Mouse (Mus musculus): ENCODE measurements around the gene Sox11. TPM values are rescaled to one million over a fixed set of nuclear protein-coding genes. Genes with fewer than 3 reads are reported as not detected.
A peak's percentile ranks its signal among the peaks of the same experiment; 100 is the strongest.

Sox11 gene
- polyA plus RNA-seq, 1 experiment = 18.9 TPM

GRCm38 (mm10) chr12:27356571-27356970 lies 14.2 kb upstream of the Sox11 start:
- Histone ChIP-seq H3K4me1 (ENCODE audit: control insufficient read depth, insufficient read depth, low read length) (no peaks in the 10 kb centered on the region), H3K27ac (ENCODE audit: insufficient read depth, low read length) (no peak overlapping the region), H3K4me3 (ENCODE audit: insufficient read depth, low read length) (no peak overlapping the region)
- TF ChIP-seq POLR2A (IDR thresholded peaks at IDR 0.05; ENCODE audit: low read depth, low read length) = no peak
- TF ChIP-seq CTCF (IDR thresholded peaks at IDR 0.05; ENCODE audit: borderline replicate concordance, insufficient read depth, low read length) = no peak

GRCm38 (mm10) chr12:27343606-27344410 lies 1.4 kb upstream of the Sox11 start:
- peak overlapping the region; percentile 53 for H3K4me3 ChIP-seq (ENCODE audit: insufficient read depth, low read length)
- no peak for TF ChIP-seq CTCF (IDR thresholded peaks at IDR 0.05; ENCODE audit: borderline replicate concordance, insufficient read depth, low read length)
- TF ChIP-seq POLR2A (IDR thresholded peaks at IDR 0.05; ENCODE audit: low read depth, low read length) = no peak; the same call in 1 of the 2 replicates
- peak overlapping the region; percentile 53 for H3K27ac ChIP-seq (ENCODE audit: insufficient read depth, low read length)
- no peaks in the 10 kb centered on the region for H3K4me1 ChIP-seq (ENCODE audit: control insufficient read depth, insufficient read depth, low read length)

- H3K27ac ChIP-seq (ENCODE audit: insufficient read depth, low read length) = peak overlapping the region; percentile 53
- peak; percentile 89 for TF ChIP-seq POLR2A (IDR thresholded peaks at IDR 0.05; ENCODE audit: low read depth, low read length)
- peak; percentile 84 for TF ChIP-seq CTCF (IDR thresholded peaks at IDR 0.05; ENCODE audit: borderline replicate concordance, insufficient read depth, low read length)
Observed at GRCm38 (mm10) chr12:27342691-27343605, 574 bp upstream of the Sox11 start.

GRCm38 (mm10) chr12:27341130-27341870 lies 1.1 kb downstream of the Sox11 start:
- H3K27ac ChIP-seq (ENCODE audit: insufficient read depth, low read length) = no peak overlapping the region
- H3K4me1 ChIP-seq (ENCODE audit: control insufficient read depth, insufficient read depth, low read length) = no peaks in the 10 kb centered on the region
- peak overlapping the region; percentile 86 for H3K4me3 ChIP-seq (ENCODE audit: insufficient read depth, low read length)
- TF ChIP-seq CTCF (IDR thresholded peaks at IDR 0.05; ENCODE audit: borderline replicate concordance, insufficient read depth, low read length) (no peak), POLR2A (IDR thresholded peaks at IDR 0.05; ENCODE audit: low read depth, low read length) (no peak)

More at GRCm38 (mm10) chr12:27342691-27343605, 574 bp upstream of the Sox11 start:
- peak overlapping the region; percentile 86 for H3K4me3 ChIP-seq (ENCODE audit: insufficient read depth, low read length)
- no peaks in the 10 kb centered on the region for H3K4me1 ChIP-seq (ENCODE audit: control insufficient read depth, insufficient read depth, low read length)

GRCm38 (mm10) chr12:27340451-27341035 lies 1.8 kb downstream of the Sox11 start:
- TF ChIP-seq CTCF (IDR thresholded peaks at IDR 0.05; ENCODE audit: borderline replicate concordance, insufficient read depth, low read length) = no peak
- TF ChIP-seq POLR2A (IDR thresholded peaks at IDR 0.05; ENCODE audit: low read depth, low read length) = no peak
- Histone ChIP-seq H3K4me1 (ENCODE audit: control insufficient read depth, insufficient read depth, low read length) (no peaks in the 10 kb centered on the region), H3K27ac (ENCODE audit: insufficient read depth, low read length) (no peak overlapping the region), H3K4me3 (ENCODE audit: insufficient read depth, low read length) (peak overlapping the region; percentile 86)

GRCm38 (mm10) chr12:27339171-27339751 lies 3.1 kb downstream of the Sox11 start:
- H3K27ac ChIP-seq (ENCODE audit: insufficient read depth, low read length) = no peak overlapping the region; the same call in 1 of the 2 replicates
- no peaks in the 10 kb centered on the region for H3K4me1 ChIP-seq (ENCODE audit: control insufficient read depth, insufficient read depth, low read length)
- peak overlapping the region; percentile 83 for H3K4me3 ChIP-seq (ENCODE audit: insufficient read depth, low read length)
- TF ChIP-seq CTCF (IDR thresholded peaks at IDR 0.05; ENCODE audit: borderline replicate concordance, insufficient read depth, low read length) (no peak), POLR2A (IDR thresholded peaks at IDR 0.05; ENCODE audit: low read depth, low read length) (0 out of 2 replicates have a peak, but pooled peaks have one; percentile 24)

GRCm38 (mm10) chr12:27338721-27339170 lies 3.6 kb downstream of the Sox11 start:
- Histone ChIP-seq H3K4me3 (ENCODE audit: insufficient read depth, low read length) (peak overlapping the region; percentile 83), H3K27ac (ENCODE audit: insufficient read depth, low read length) (no peak overlapping the region), H3K4me1 (ENCODE audit: control insufficient read depth, insufficient read depth, low read length) (no peaks in the 10 kb centered on the region)
- TF ChIP-seq CTCF (IDR thresholded peaks at IDR 0.05; ENCODE audit: borderline replicate concordance, insufficient read depth, low read length) = no peak
- TF ChIP-seq POLR2A (IDR thresholded peaks at IDR 0.05; ENCODE audit: low read depth, low read length) = no peak

- no peaks in the 10 kb centered on the region for H3K4me1 ChIP-seq (ENCODE audit: control insufficient read depth, insufficient read depth, low read length)
- no peak overlapping the region for H3K27ac ChIP-seq (ENCODE audit: insufficient read depth, low read length)
- H3K4me3 ChIP-seq (ENCODE audit: insufficient read depth, low read length) = peak overlapping the region; percentile 83
- TF ChIP-seq CTCF (IDR thresholded peaks at IDR 0.05; ENCODE audit: borderline replicate concordance, insufficient read depth, low read length) (no peak), POLR2A (IDR thresholded peaks at IDR 0.05; ENCODE audit: low read depth, low read length) (no peak)
Observed at GRCm38 (mm10) chr12:27338116-27338515, 4.3 kb downstream of the Sox11 start.

All from embryonic fibroblast, embryonic 13.5 days (primary cell).